Mouse (Mus musculus): ENCODE results near the gene Gm42674.
A peak's percentile ranks its signal among the peaks of the same experiment; 100 is the strongest.

The Gm42674 gene

GRCm38 (mm10) chr3:90598212-90598611 is 3.5 kb upstream of the Gm42674 start:
- DNase-seq (ENCODE audit: low read depth, low spot score): no peak

DNA sequence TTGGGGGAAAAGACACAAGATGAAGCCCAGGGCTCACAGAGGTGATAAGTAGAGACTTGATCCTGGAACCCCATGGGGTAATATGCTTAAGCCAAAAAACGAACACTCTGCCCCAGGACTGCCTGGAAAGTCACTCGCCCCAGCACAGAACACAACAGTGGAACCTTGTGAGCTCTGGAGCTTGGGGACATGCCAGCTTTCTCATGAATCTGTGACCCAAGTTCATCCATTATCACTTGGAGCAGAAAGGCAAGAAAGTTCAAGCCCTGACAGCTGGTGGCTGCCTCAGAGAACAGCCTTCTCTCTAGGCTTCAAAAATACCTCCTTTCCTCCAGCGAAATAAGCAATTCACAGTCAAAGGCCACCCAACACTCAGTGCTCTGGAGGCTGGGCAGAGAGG is 2.3 kb upstream of the Gm42674 start:
- no peak for DNase-seq (ENCODE audit: low read depth, low spot score)

DNA sequence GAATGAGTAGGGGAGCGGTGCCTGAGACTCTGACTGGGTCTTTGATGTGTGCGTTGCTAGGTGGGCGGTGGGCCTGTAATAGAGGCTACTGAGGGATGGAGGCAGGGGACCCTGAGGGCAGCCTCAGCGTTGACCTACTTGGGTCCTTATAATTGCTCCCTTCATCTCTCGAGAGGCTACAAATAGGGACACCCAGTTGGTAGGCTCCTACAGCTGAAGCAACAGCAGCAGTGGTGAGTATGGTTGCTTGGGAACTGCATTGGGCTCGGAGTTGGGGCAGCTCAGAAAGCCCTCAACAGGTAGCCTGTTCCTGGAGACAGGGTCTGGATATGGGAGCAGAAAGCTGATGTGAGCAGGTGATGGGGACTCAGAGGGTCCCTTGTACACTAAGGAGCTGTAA is 1.7 kb upstream of the Gm42674 start:
- no peak for DNase-seq (ENCODE audit: low read depth, low spot score)

- no peak for DNase-seq (ENCODE audit: low read depth, low spot score)
These were observed 1.1 kb upstream of the Gm42674 start for GRCm38 (mm10) chr3:90600458-90601195.

DNA sequence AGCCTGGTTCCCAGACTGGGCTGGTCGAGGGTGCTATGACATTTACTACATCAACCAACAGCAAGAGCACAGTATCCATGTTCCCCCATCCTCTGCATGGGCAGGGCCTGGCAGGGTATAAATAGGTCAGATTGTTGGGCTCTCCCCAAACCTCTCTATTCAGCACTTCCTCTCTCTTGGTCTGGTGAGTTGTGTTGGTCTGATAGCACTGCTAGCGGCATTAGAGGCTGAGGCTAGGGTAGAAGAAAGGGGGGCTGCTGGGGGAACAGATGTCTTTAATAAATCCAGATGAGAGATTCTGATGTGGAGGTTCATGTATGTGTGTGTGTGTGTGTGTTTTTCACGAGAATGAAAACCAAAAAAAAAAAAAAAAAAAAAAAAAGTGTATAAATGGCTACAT is 1.9 kb downstream of the Gm42674 start, which contains the start of gene S100a4:
Gene S100a4 (plus strand): TSS at position 149 of the 400 bp plus-strand sequence.
- no peak for DNase-seq (ENCODE audit: low read depth, low spot score)

GRCm38 (mm10) chr3:90604416-90604815 is 2.7 kb downstream of the Gm42674 start:
- no peak for DNase-seq (ENCODE audit: low read depth, low spot score)

GRCm38 (mm10) chr3:90605049-90605448 is 3.3 kb downstream of the Gm42674 start:
- DNase-seq (ENCODE audit: low read depth, low spot score): no peak

- no peak for DNase-seq (ENCODE audit: low read depth, low spot score)
These were observed 4.0 kb downstream of the Gm42674 start for GRCm38 (mm10) chr3:90605736-90606135.

GRCm38 (mm10) chr3:90606185-90606584 is 4.5 kb downstream of the Gm42674 start:
- no peak for DNase-seq (ENCODE audit: low read depth, low spot score)

DNA sequence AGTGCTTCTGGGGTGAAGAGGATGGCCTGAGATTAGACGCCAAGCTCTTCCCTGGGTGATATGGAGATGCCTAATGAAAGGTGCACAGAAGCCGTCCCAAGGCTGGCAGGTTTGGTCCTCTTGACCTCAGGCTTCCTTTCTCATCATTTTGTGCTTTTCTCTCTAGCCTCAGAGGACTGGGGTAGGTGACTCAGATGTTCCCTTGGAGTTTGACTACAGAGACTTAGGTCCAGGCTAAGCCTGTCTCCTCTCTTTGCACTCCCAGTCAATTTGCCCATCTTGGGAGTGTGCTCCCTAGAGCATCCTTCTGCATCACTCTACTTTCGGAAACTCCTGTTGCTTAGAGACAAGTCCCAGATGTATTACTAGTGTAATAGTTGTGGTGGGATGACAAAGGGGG is 5.7 kb downstream of the Gm42674 start:
- no peak for DNase-seq (ENCODE audit: low read depth, low spot score)

GRCm38 (mm10) chr3:90608223-90608622 is 6.5 kb downstream of the Gm42674 start, which contains the start of gene S100a5:
Gene S100a5, plus strand, starts transcription at chr3:90608523.
- no peak for DNase-seq (ENCODE audit: low read depth, low spot score)

- no peak for DNase-seq (ENCODE audit: low read depth, low spot score)
These were observed 7.4 kb downstream of the Gm42674 start for GRCm38 (mm10) chr3:90609102-90609501.

- DNase-seq (ENCODE audit: low read depth, low spot score): no peak
These were observed 9.8 kb downstream of the Gm42674 start for GRCm38 (mm10) chr3:90611494-90611893.

DNA sequence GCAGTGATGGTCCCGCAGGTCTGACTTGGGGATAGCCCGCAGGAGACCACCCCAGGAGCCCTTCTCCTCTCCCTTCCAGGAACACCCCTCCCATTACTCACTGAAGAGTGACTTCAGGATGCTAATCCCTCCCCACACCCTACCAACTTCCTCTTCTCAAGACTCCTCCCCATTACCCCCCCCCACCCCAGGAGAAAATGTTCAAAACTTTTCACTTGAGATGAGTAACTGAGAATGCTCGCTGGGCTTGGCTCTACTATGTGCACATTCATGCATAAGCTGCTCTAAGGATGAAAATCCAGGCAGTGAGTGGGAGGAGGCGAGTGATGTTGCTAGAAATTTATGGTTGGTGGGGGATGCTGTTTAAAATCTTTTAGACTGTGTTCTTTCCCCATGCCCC is 10.4 kb downstream of the Gm42674 start:
- DNase-seq (ENCODE audit: low read depth, low spot score): no peak

GRCm38 (mm10) chr3:90612728-90613291 is 11.1 kb downstream of the Gm42674 start, which contains the start of gene S100a6:
Gene S100a6, plus strand, starts transcription at chr3:90612882.
- DNase-seq (ENCODE audit: low read depth, low spot score): peak; percentile 43

DNA sequence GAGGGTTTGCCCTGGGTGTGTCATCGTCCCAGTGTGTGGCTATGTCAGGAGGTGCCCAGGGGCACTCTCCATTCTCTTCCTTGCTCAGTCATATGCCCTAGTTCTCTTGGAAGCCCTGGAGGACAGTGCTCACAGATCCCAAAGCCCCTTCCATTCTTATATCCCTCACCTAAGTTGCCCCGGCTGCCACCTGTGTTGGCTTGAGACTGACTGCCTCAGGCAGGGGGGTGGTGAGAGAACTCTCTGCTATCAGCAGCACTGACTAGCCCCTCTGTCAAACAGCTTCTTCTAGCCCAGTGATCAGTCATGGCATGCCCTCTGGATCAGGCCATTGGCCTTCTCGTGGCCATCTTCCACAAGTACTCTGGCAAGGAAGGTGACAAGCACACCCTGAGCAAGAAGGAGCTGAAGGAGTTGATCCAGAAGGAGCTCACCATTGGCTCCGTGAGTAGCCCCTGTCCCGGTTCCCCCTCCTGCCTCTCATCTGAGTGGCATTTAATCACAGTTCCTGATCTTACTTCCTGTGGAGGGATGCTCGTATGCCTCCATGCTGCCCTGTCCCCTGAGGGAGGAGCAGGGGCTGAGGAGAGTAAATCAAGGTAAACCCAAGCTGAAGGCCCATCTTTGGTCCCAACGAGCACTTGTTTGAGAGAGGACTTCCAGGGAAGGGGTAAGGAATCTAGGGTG is 11.9 kb downstream of the Gm42674 start:
- no peak for DNase-seq (ENCODE audit: low read depth, low spot score)

DNA sequence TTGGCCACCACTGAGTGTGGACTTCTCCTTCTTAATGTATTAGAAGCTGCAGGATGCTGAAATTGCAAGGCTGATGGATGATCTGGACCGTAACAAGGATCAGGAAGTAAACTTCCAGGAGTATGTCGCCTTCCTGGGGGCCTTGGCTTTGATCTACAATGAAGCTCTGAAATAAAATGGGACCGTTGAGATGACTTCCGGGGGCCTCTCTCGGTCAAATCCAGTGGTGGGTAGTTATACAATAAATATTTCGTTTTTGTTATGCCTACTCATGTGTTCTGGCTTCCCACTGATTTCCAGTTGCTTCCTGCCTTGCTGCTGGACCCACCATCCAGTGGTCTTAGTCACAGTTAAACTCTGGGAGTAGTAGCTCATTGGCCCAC is 12.4 kb downstream of the Gm42674 start:
- DNase-seq (ENCODE audit: low read depth, low spot score): no peak

- no peak for DNase-seq (ENCODE audit: low read depth, low spot score)
These were observed 13.0 kb downstream of the Gm42674 start for GRCm38 (mm10) chr3:90614611-90615251.

DNA sequence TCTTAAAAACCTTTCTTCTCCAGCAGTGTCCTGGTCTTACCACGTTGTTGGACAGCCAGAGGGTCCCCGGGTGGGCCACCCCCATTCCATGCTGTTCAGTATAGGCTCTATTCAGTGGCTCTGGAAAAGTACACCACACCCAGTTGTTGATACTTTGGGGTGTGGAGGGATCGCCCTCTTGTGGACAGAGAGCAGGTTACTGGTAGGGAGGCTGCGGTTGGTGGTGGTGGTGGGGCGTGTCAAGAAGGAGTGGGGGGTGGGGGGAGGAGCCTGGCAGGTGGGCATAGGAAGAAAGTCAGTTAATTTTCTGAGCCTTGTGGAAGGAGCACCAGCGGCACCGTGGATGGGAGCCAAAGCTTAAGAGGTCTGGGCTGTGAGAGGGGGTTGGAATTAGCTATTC is 13.7 kb downstream of the Gm42674 start:
- DNase-seq (ENCODE audit: low read depth, low spot score): peak; percentile 38

- DNase-seq (ENCODE audit: low read depth, low spot score): no peak
These were observed 14.2 kb downstream of the Gm42674 start for GRCm38 (mm10) chr3:90615911-90616310.

DNA sequence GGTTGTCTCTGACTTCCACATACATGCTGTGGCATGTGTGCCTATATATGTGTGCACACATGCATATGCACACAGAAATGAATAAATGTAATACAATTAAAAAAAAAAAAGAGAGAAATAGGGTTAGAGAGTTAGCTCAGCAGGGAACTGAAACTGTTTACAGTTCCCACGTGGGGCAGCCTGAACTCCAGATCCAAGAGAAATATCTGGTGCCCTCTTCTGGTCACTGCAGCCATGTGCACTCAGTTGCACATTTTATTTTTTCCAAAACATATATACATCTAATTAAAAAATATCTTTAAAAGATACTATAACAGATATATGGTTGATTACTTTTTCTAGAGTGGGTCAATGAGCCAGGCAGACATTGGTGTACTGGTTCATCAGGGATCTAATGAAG is 15.9 kb downstream of the Gm42674 start:
- DNase-seq (ENCODE audit: low read depth, low spot score): no peak

DNA sequence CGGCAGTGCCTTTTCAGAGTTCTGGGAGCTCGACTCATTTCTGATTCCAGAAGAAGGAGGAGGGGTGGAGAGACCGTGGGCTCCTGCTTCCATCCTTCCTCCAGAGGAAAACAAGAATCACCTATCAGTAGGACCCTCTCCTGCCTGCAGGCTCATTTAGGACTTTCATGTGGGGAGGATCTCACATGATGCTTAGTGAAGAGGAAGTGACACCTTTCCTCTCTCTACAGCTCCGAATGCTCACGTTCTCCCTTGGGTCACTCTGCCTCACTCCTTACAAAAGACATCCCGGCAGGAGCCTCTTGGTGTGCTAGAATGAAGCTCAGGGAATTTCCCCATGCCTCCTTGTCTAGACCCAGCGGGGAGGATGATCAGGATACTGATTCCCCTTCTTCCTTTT is 19.8 kb downstream of the Gm42674 start:
- no peak for DNase-seq (ENCODE audit: low read depth, low spot score)

Measured in embryo, embryonic 11.5 days (tissue).